Mouse (Mus musculus) cerebellum, postnatal 4 days (tissue): Measurements from ENCODE around the gene Sez6.

Experiments used
- DNase-seq, 2 experiments: peaks; one replicate each; pipeline ENCODE4 v3.0.0; 2022; ENCODE audit warnings: low spot score in 2 of 2, mixed read lengths in 1 of 2

Gene Sez6

GRCm38 (mm10) chr11:77981609-77982440 lies 51.2 kb downstream of the Sez6 start:
- peak; percentile 64 to 86 for DNase-seq

- peak; percentile 97 to 100 for DNase-seq
Observed at GRCm38 (mm10) chr11:77982441-77982905, 51.9 kb downstream of the Sez6 start, which contains the start of gene Phf12. Phf12 (plus strand) TSS chr11:77982754.

GRCm38 (mm10) chr11:77983191-77983936 lies 52.8 kb downstream of the Sez6 start:
- peak in 1 of 2 experiments; percentile 47 for DNase-seq

GRCm38 (mm10) chr11:77983937-77984835 lies 53.6 kb downstream of the Sez6 start:
- DNase-seq, result peak; percentile 44 to 62

- DNase-seq, result peak in 1 of 2 experiments; percentile 34
Observed at GRCm38 (mm10) chr11:77984836-77985231, 54.2 kb downstream of the Sez6 start.

- DNase-seq, result no peak
Observed at GRCm38 (mm10) chr11:77985541-77986065, 55.0 kb downstream of the Sez6 start.

- DNase-seq, result no peak
Observed at GRCm38 (mm10) chr11:77989071-77989690, 58.6 kb downstream of the Sez6 start.

GRCm38 (mm10) chr11:77995556-77995955 lies 65.0 kb downstream of the Sez6 start:
- DNase-seq, result no peak

GRCm38 (mm10) chr11:78006446-78006845 lies 75.8 kb downstream of the Sez6 start:
- DNase-seq, result no peak

GRCm38 (mm10) chr11:78019676-78020075 lies 89.1 kb downstream of the Sez6 start:
- DNase-seq, result peak; percentile 60 to 76

GRCm38 (mm10) chr11:78023607-78024006 lies 93.0 kb downstream of the Sez6 start:
- peak; percentile 44 to 55 for DNase-seq
